Mouse (Mus musculus): ENCODE data around the gene Pcdh15. TPM values are rescaled to one million over a fixed set of nuclear protein-coding genes. Genes with fewer than 3 reads are reported as not detected.
A peak's percentile ranks its signal among the peaks of the same experiment; 100 is the strongest.

Gene Pcdh15
- polyA plus RNA-seq, 1 experiment from 2014 or later, result not detected

GRCm38 (mm10) chr10:73907626-73908025 is 808.5 kb downstream of the Pcdh15 start:
- Histone ChIP-seq H3K9me3 (ENCODE audit: low read depth, low read length) (no peaks in the 10 kb centered on the region), H3K4me1 (ENCODE audit: insufficient read depth) (no peaks in the 10 kb centered on the region), H3K4me3 (ENCODE audit: low read depth, low read length) (no peak overlapping the region), H3K27me3 (ENCODE audit: insufficient read depth, low read length) (no peaks in the 10 kb centered on the region), H3K27ac (ENCODE audit: low read depth) (no peak overlapping the region), H3K9ac (no peak overlapping the region), H3K4me2 (no peak overlapping the region), H3K36me3 (ENCODE audit: insufficient read depth) (no peaks in the 10 kb centered on the region)
- no peak for TF ChIP-seq CTCF (IDR thresholded peaks at IDR 0.05; ENCODE audit: low read depth)
- ATAC-seq (ENCODE audit: insufficient read depth) (peak; percentile 52; the same call in 1 of the 2 replicates), DNase-seq (no peak)
- 29% methylated on average over 1 of the region's 1 CpGs for WGBS

GRCm38 (mm10) chr10:73908568-73908967 is 809.4 kb downstream of the Pcdh15 start:
- no peaks in the 10 kb centered on the region for H3K27me3 ChIP-seq (ENCODE audit: insufficient read depth, low read length)
- no peak for ATAC-seq (ENCODE audit: insufficient read depth)
- H3K27ac ChIP-seq (ENCODE audit: low read depth), result no peak overlapping the region
- WGBS, result 69% methylated on average over 1 of the region's 1 CpGs
- TF ChIP-seq CTCF (IDR thresholded peaks at IDR 0.05; ENCODE audit: low read depth), result no peak
- H3K36me3 ChIP-seq (ENCODE audit: insufficient read depth), result no peaks in the 10 kb centered on the region
- H3K4me2 ChIP-seq, result no peak overlapping the region
- DNase-seq, result no peak
- H3K4me3 ChIP-seq (ENCODE audit: low read depth, low read length), result no peak overlapping the region
- H3K9me3 ChIP-seq (ENCODE audit: low read depth, low read length), result no peaks in the 10 kb centered on the region
- H3K4me1 ChIP-seq (ENCODE audit: insufficient read depth), result no peaks in the 10 kb centered on the region
- H3K9ac ChIP-seq, result no peak overlapping the region

GRCm38 (mm10) chr10:73915170-73915569 is 816.0 kb downstream of the Pcdh15 start:
- ATAC-seq (ENCODE audit: insufficient read depth) (no peak), DNase-seq (no peak)
- Histone ChIP-seq H3K4me1 (ENCODE audit: insufficient read depth) (no peaks in the 10 kb centered on the region), H3K4me2 (no peak overlapping the region), H3K9me3 (ENCODE audit: low read depth, low read length) (no peaks in the 10 kb centered on the region), H3K4me3 (ENCODE audit: low read depth, low read length) (no peak overlapping the region), H3K9ac (no peak overlapping the region), H3K36me3 (ENCODE audit: insufficient read depth) (no peaks in the 10 kb centered on the region), H3K27me3 (ENCODE audit: insufficient read depth, low read length) (no peaks in the 10 kb centered on the region), H3K27ac (ENCODE audit: low read depth) (no peak overlapping the region)
- no peak for TF ChIP-seq CTCF (IDR thresholded peaks at IDR 0.05; ENCODE audit: low read depth)
- 71% methylated on average over 4 of the region's 4 CpGs for WGBS

GRCm38 (mm10) chr10:73921579-73921978 is 822.4 kb downstream of the Pcdh15 start:
- no peaks in the 10 kb centered on the region for H3K27me3 ChIP-seq (ENCODE audit: insufficient read depth, low read length)
- H3K27ac ChIP-seq (ENCODE audit: low read depth), result no peak overlapping the region
- no peak overlapping the region for H3K4me2 ChIP-seq
- 58% methylated on average over 3 of the region's 3 CpGs for WGBS
- H3K36me3 ChIP-seq (ENCODE audit: insufficient read depth), result no peaks in the 10 kb centered on the region
- DNase-seq, result peak; percentile 23
- H3K4me3 ChIP-seq (ENCODE audit: low read depth, low read length), result no peak overlapping the region
- TF ChIP-seq CTCF (IDR thresholded peaks at IDR 0.05; ENCODE audit: low read depth), result peak; percentile 60
- no peak for ATAC-seq (ENCODE audit: insufficient read depth)
- H3K4me1 ChIP-seq (ENCODE audit: insufficient read depth), result no peaks in the 10 kb centered on the region
- H3K9ac ChIP-seq, result no peak overlapping the region
- H3K9me3 ChIP-seq (ENCODE audit: low read depth, low read length), result no peaks in the 10 kb centered on the region

GRCm38 (mm10) chr10:73928672-73929071 is 829.5 kb downstream of the Pcdh15 start:
- no peak for TF ChIP-seq CTCF (IDR thresholded peaks at IDR 0.05; ENCODE audit: low read depth)
- no peaks in the 10 kb centered on the region for H3K9me3 ChIP-seq (ENCODE audit: low read depth, low read length)
- no peak overlapping the region for H3K27ac ChIP-seq (ENCODE audit: low read depth)
- no peaks in the 10 kb centered on the region for H3K27me3 ChIP-seq (ENCODE audit: insufficient read depth, low read length)
- no peaks in the 10 kb centered on the region for H3K36me3 ChIP-seq (ENCODE audit: insufficient read depth)
- DNase-seq (no peak), ATAC-seq (ENCODE audit: insufficient read depth) (no peak)
- no peaks in the 10 kb centered on the region for H3K4me1 ChIP-seq (ENCODE audit: insufficient read depth)
- no peak overlapping the region for H3K4me2 ChIP-seq
- WGBS, result 78% methylated on average over 1 of the region's 1 CpGs
- no peak overlapping the region for H3K4me3 ChIP-seq (ENCODE audit: low read depth, low read length)
- no peak overlapping the region for H3K9ac ChIP-seq

- Histone ChIP-seq H3K4me1 (ENCODE audit: insufficient read depth) (no peaks in the 10 kb centered on the region), H3K4me2 (no peak overlapping the region), H3K27me3 (ENCODE audit: insufficient read depth, low read length) (no peaks in the 10 kb centered on the region), H3K36me3 (ENCODE audit: insufficient read depth) (no peaks in the 10 kb centered on the region), H3K27ac (ENCODE audit: low read depth) (no peak overlapping the region), H3K9me3 (ENCODE audit: low read depth, low read length) (no peaks in the 10 kb centered on the region), H3K4me3 (ENCODE audit: low read depth, low read length) (no peak overlapping the region), H3K9ac (no peak overlapping the region)
- peak; percentile 74 for DNase-seq
- peak; percentile 49; the same call in 1 of the 2 replicates for ATAC-seq (ENCODE audit: insufficient read depth)
- WGBS, result 29% methylated on average over 5 of the region's 5 CpGs
- TF ChIP-seq CTCF (IDR thresholded peaks at IDR 0.05; ENCODE audit: low read depth), result no peak
Measured at GRCm38 (mm10) chr10:73929718-73930117, 830.6 kb downstream of the Pcdh15 start.

GRCm38 (mm10) chr10:73931185-73931584 is 832.0 kb downstream of the Pcdh15 start:
- no peak overlapping the region for H3K4me3 ChIP-seq (ENCODE audit: low read depth, low read length)
- no peak for ATAC-seq (ENCODE audit: insufficient read depth)
- no peak overlapping the region for H3K9ac ChIP-seq
- no peaks in the 10 kb centered on the region for H3K4me1 ChIP-seq (ENCODE audit: insufficient read depth)
- no peak for TF ChIP-seq CTCF (IDR thresholded peaks at IDR 0.05; ENCODE audit: low read depth)
- DNase-seq, result no peak
- H3K36me3 ChIP-seq (ENCODE audit: insufficient read depth), result no peaks in the 10 kb centered on the region
- no peaks in the 10 kb centered on the region for H3K9me3 ChIP-seq (ENCODE audit: low read depth, low read length)
- no peaks in the 10 kb centered on the region for H3K27me3 ChIP-seq (ENCODE audit: insufficient read depth, low read length)
- H3K27ac ChIP-seq (ENCODE audit: low read depth), result no peak overlapping the region
- H3K4me2 ChIP-seq, result no peak overlapping the region
